Mouse (Mus musculus): ENCODE measurements around the gene Cul9. TPM values are rescaled to one million over a fixed set of nuclear protein-coding genes. Genes with fewer than 3 reads are reported as not detected.

Gene Cul9
- polyA plus RNA-seq, 1 experiment from 2014 or later = 3.0 TPM

GRCm38 (mm10) chr17:46484461-46484875, 61.7 kb downstream of the Cul9 start:
- no peaks in the 10 kb centered on the region; the same call in 1 of the 2 replicates for H3K4me1 ChIP-seq (ENCODE audit: control insufficient read depth, insufficient read depth, low read length)
- no peaks in the 10 kb centered on the region for H3K9me3 ChIP-seq (ENCODE audit: control insufficient read depth, low read length)
- 8% methylated on average over 6 of the region's 6 CpGs for WGBS
- peak overlapping the region; percentile 58 for H3K4me2 ChIP-seq (replicated peaks; ENCODE audit: low read depth, low read length)
- no peak overlapping the region for H3K9ac ChIP-seq (ENCODE audit: low read depth, low read length)
- H3K27ac ChIP-seq (ENCODE audit: low read depth, low read length) = no peak overlapping the region
- H3K27me3 ChIP-seq (ENCODE audit: control insufficient read depth, insufficient read depth, low read length) = peaks cover 61% of the 10 kb centered on the region
- H3K36me3 ChIP-seq (ENCODE audit: control insufficient read depth, insufficient read depth, low read length) = no peaks in the 10 kb centered on the region
- ATAC-seq (ENCODE audit: low FRiP score, low TSS enrichment) = 0 out of 2 replicates have a peak, but pooled peaks have one; percentile 10
- H3K4me3 ChIP-seq (ENCODE audit: low read length) = peak overlapping the region; percentile 38; the same call in 1 of the 2 replicates

GRCm38 (mm10) chr17:46484021-46484431, 62.2 kb downstream of the Cul9 start:
- Histone ChIP-seq H3K4me1 (ENCODE audit: control insufficient read depth, insufficient read depth, low read length) (no peaks in the 10 kb centered on the region; the same call in 1 of the 2 replicates), H3K9me3 (ENCODE audit: control insufficient read depth, low read length) (no peaks in the 10 kb centered on the region), H3K36me3 (ENCODE audit: control insufficient read depth, insufficient read depth, low read length) (no peaks in the 10 kb centered on the region), H3K9ac (ENCODE audit: low read depth, low read length) (peak overlapping the region; percentile 50), H3K27me3 (ENCODE audit: control insufficient read depth, insufficient read depth, low read length) (peaks cover 58% of the 10 kb centered on the region), H3K4me2 (replicated peaks; ENCODE audit: low read depth, low read length) (peak overlapping the region; percentile 58), H3K4me3 (ENCODE audit: low read length) (peak overlapping the region; percentile 38), H3K27ac (ENCODE audit: low read depth, low read length) (no peak overlapping the region)
- ATAC-seq (ENCODE audit: low FRiP score, low TSS enrichment) = peak; percentile 50
- WGBS = under 1% methylated on average over 13 of the region's 13 CpGs

- Histone ChIP-seq H3K9ac (ENCODE audit: low read depth, low read length) (no peak overlapping the region), H3K27ac (ENCODE audit: low read depth, low read length) (no peak overlapping the region), H3K36me3 (ENCODE audit: control insufficient read depth, insufficient read depth, low read length) (no peaks in the 10 kb centered on the region), H3K4me1 (ENCODE audit: control insufficient read depth, insufficient read depth, low read length) (no peaks in the 10 kb centered on the region; the same call in 1 of the 2 replicates), H3K9me3 (ENCODE audit: control insufficient read depth, low read length) (no peaks in the 10 kb centered on the region), H3K4me3 (ENCODE audit: low read length) (peak overlapping the region; percentile 38), H3K27me3 (ENCODE audit: control insufficient read depth, insufficient read depth, low read length) (peaks cover 55% of the 10 kb centered on the region), H3K4me2 (replicated peaks; ENCODE audit: low read depth, low read length) (peak overlapping the region; percentile 58)
- 0% methylated on average over 16 of the region's 16 CpGs for WGBS
- peak; percentile 44 for ATAC-seq (ENCODE audit: low FRiP score, low TSS enrichment)
Observed at GRCm38 (mm10) chr17:46483561-46484001, 62.6 kb downstream of the Cul9 start.

- 0 out of 2 replicates have a peak, but pooled peaks cover 3% of the 10 kb centered on the region for H3K4me1 ChIP-seq (ENCODE audit: control insufficient read depth, insufficient read depth, low read length)
- WGBS = 59% methylated on average over 15 of the region's 15 CpGs
- H3K9me3 ChIP-seq (ENCODE audit: control insufficient read depth, low read length) = no peaks in the 10 kb centered on the region
- no peak overlapping the region for H3K27ac ChIP-seq (ENCODE audit: low read depth, low read length)
- no peaks in the 10 kb centered on the region for H3K36me3 ChIP-seq (ENCODE audit: control insufficient read depth, insufficient read depth, low read length)
- H3K4me3 ChIP-seq (ENCODE audit: low read length) = no peak overlapping the region
- no peaks in the 10 kb centered on the region for H3K27me3 ChIP-seq (ENCODE audit: control insufficient read depth, insufficient read depth, low read length)
- ATAC-seq (ENCODE audit: low FRiP score, low TSS enrichment) = no peak
- no peak overlapping the region for H3K9ac ChIP-seq (ENCODE audit: low read depth, low read length)
- H3K4me2 ChIP-seq (replicated peaks; ENCODE audit: low read depth, low read length) = no peak overlapping the region
Observed at GRCm38 (mm10) chr17:46477286-46477685, 68.9 kb downstream of the Cul9 start.

- WGBS = 62% methylated on average over 8 of the region's 8 CpGs
- ATAC-seq (ENCODE audit: low FRiP score, low TSS enrichment) = no peak
- Histone ChIP-seq H3K27me3 (ENCODE audit: control insufficient read depth, insufficient read depth, low read length) (no peaks in the 10 kb centered on the region), H3K9ac (ENCODE audit: low read depth, low read length) (no peak overlapping the region), H3K27ac (ENCODE audit: low read depth, low read length) (no peak overlapping the region), H3K4me2 (replicated peaks; ENCODE audit: low read depth, low read length) (no peak overlapping the region), H3K9me3 (ENCODE audit: control insufficient read depth, low read length) (no peaks in the 10 kb centered on the region), H3K36me3 (ENCODE audit: control insufficient read depth, insufficient read depth, low read length) (no peaks in the 10 kb centered on the region), H3K4me1 (ENCODE audit: control insufficient read depth, insufficient read depth, low read length) (0 out of 2 replicates have a peak, but pooled peaks cover 3% of the 10 kb centered on the region), H3K4me3 (ENCODE audit: low read length) (no peak overlapping the region)
Observed at GRCm38 (mm10) chr17:46476601-46477000, 69.6 kb downstream of the Cul9 start.

GRCm38 (mm10) chr17:46467830-46468229, 78.4 kb downstream of the Cul9 start:
- Histone ChIP-seq H3K9me3 (ENCODE audit: control insufficient read depth, low read length) (no peaks in the 10 kb centered on the region), H3K4me3 (ENCODE audit: low read length) (no peak overlapping the region), H3K36me3 (ENCODE audit: control insufficient read depth, insufficient read depth, low read length) (no peaks in the 10 kb centered on the region), H3K27me3 (ENCODE audit: control insufficient read depth, insufficient read depth, low read length) (0 out of 2 replicates have a peak, but pooled peaks cover 3% of the 10 kb centered on the region), H3K27ac (ENCODE audit: low read depth, low read length) (no peak overlapping the region), H3K4me2 (replicated peaks; ENCODE audit: low read depth, low read length) (no peak overlapping the region), H3K4me1 (ENCODE audit: control insufficient read depth, insufficient read depth, low read length) (no peaks in the 10 kb centered on the region), H3K9ac (ENCODE audit: low read depth, low read length) (no peak overlapping the region)
- no peak for ATAC-seq (ENCODE audit: low FRiP score, low TSS enrichment)
- WGBS = 67% methylated on average over 9 of the region's 9 CpGs

GRCm38 (mm10) chr17:46462226-46462625, 84.0 kb downstream of the Cul9 start:
- ATAC-seq (ENCODE audit: low FRiP score, low TSS enrichment) = no peak
- peaks cover 37% of the 10 kb centered on the region for H3K27me3 ChIP-seq (ENCODE audit: control insufficient read depth, insufficient read depth, low read length)
- no peak overlapping the region for H3K4me3 ChIP-seq (ENCODE audit: low read length)
- 74% methylated on average over 5 of the region's 5 CpGs for WGBS
- 0 out of 2 replicates have a peak, but pooled peaks cover 6% of the 10 kb centered on the region for H3K4me1 ChIP-seq (ENCODE audit: control insufficient read depth, insufficient read depth, low read length)
- H3K27ac ChIP-seq (ENCODE audit: low read depth, low read length) = no peak overlapping the region
- H3K9me3 ChIP-seq (ENCODE audit: control insufficient read depth, low read length) = no peaks in the 10 kb centered on the region
- H3K4me2 ChIP-seq (replicated peaks; ENCODE audit: low read depth, low read length) = no peak overlapping the region
- no peaks in the 10 kb centered on the region for H3K36me3 ChIP-seq (ENCODE audit: control insufficient read depth, insufficient read depth, low read length)
- H3K9ac ChIP-seq (ENCODE audit: low read depth, low read length) = no peak overlapping the region

GRCm38 (mm10) chr17:46461347-46461746, 84.8 kb downstream of the Cul9 start:
- H3K9ac ChIP-seq (ENCODE audit: low read depth, low read length) = peak overlapping the region; percentile 50; the same call in 1 of the 2 replicates
- no peaks in the 10 kb centered on the region for H3K9me3 ChIP-seq (ENCODE audit: control insufficient read depth, low read length)
- 5% methylated on average over 8 of the region's 8 CpGs for WGBS
- H3K4me2 ChIP-seq (replicated peaks; ENCODE audit: low read depth, low read length) = peak overlapping the region; percentile 62
- peaks cover 44% of the 10 kb centered on the region for H3K27me3 ChIP-seq (ENCODE audit: control insufficient read depth, insufficient read depth, low read length)
- H3K4me1 ChIP-seq (ENCODE audit: control insufficient read depth, insufficient read depth, low read length) = 0 out of 2 replicates have a peak, but pooled peaks cover 6% of the 10 kb centered on the region
- peak overlapping the region; percentile 35 for H3K4me3 ChIP-seq (ENCODE audit: low read length)
- H3K36me3 ChIP-seq (ENCODE audit: control insufficient read depth, insufficient read depth, low read length) = no peaks in the 10 kb centered on the region
- no peak overlapping the region for H3K27ac ChIP-seq (ENCODE audit: low read depth, low read length)
- ATAC-seq (ENCODE audit: low FRiP score, low TSS enrichment) = no peak

- H3K36me3 ChIP-seq (ENCODE audit: control insufficient read depth, insufficient read depth, low read length) = no peaks in the 10 kb centered on the region
- peaks cover 50% of the 10 kb centered on the region for H3K27me3 ChIP-seq (ENCODE audit: control insufficient read depth, insufficient read depth, low read length)
- peak overlapping the region; percentile 50 for H3K9ac ChIP-seq (ENCODE audit: low read depth, low read length)
- peak overlapping the region; percentile 62 for H3K4me2 ChIP-seq (replicated peaks; ENCODE audit: low read depth, low read length)
- H3K27ac ChIP-seq (ENCODE audit: low read depth, low read length) = no peak overlapping the region
- WGBS = under 1% methylated on average over 32 of the region's 32 CpGs
- H3K9me3 ChIP-seq (ENCODE audit: control insufficient read depth, low read length) = no peaks in the 10 kb centered on the region
- peaks cover 6% of the 10 kb centered on the region; the same call in 1 of the 2 replicates for H3K4me1 ChIP-seq (ENCODE audit: control insufficient read depth, insufficient read depth, low read length)
- 0 out of 2 replicates have a peak, but pooled peaks have one; percentile 9 for ATAC-seq (ENCODE audit: low FRiP score, low TSS enrichment)
- H3K4me3 ChIP-seq (ENCODE audit: low read length) = peak overlapping the region; percentile 35
Observed at GRCm38 (mm10) chr17:46460673-46461072, 85.5 kb downstream of the Cul9 start.
